Mouse (Mus musculus) MEL (cell line): ENCODE measurements around the gene Nox3.

Experiments used
- CTCF ChIP-seq, 3 experiments: IDR thresholded peaks in 2 of 3; conservative IDR thresholded peaks in 1 of 3; 2 replicates each; pipeline ENCODE4 v1.5.1; 2011 to 2012; ENCODE audit warnings: low read length in 3 of 3, low read depth in 2 of 3, mild to moderate bottlenecking in 2 of 3, improper control_type of control experiment in 1 of 3, inconsistent platforms in 1 of 3, mixed read lengths in 1 of 3, moderate library complexity in 1 of 3; ENCODE audit not compliant: control insufficient read depth in 1 of 3, insufficient read depth in 1 of 3, poor library complexity in 1 of 3, severe bottlenecking in 1 of 3
- ELF1 ChIP-seq: IDR thresholded peaks from 2 replicates; pipeline ENCODE4 v1.6.1; 2014; ENCODE audit warnings: low read depth, mild to moderate bottlenecking, inconsistent platforms, low read length, improper control_type of control experiment, moderate library complexity
- ETS1 ChIP-seq: IDR thresholded peaks from 2 replicates; pipeline ENCODE4 v1.6.1; 2012; ENCODE audit warnings: low read depth, mild to moderate bottlenecking, inconsistent platforms, low read length, improper control_type of control experiment, moderate library complexity
- GABPA ChIP-seq: IDR thresholded peaks from 2 replicates; pipeline ENCODE4 v1.6.1; 2012; ENCODE audit warnings: low read depth, mild to moderate bottlenecking, inconsistent platforms, low read length, improper control_type of control experiment, moderate library complexity
- HCFC1 ChIP-seq: IDR thresholded peaks from 2 replicates; pipeline ENCODE4 v1.6.1; 2012; ENCODE audit warnings: low read depth, mild to moderate bottlenecking, inconsistent platforms, low read length, improper control_type of control experiment, moderate library complexity
- POLR2A ChIP-seq, 2 experiments: IDR thresholded peaks; 2 replicates each; pipeline ENCODE4 v1.6.1; 2011 to 2012; ENCODE audit warnings: low read length in 2 of 2, mild to moderate bottlenecking in 2 of 2, control low read depth in 1 of 2, improper control_type of control experiment in 1 of 2, low read depth in 1 of 2, moderate library complexity in 1 of 2; ENCODE audit not compliant: control insufficient read depth in 1 of 2, insufficient read depth in 1 of 2, poor library complexity in 1 of 2
- POLR2AphosphoS2 ChIP-seq: IDR thresholded peaks from 2 replicates; pipeline ENCODE4 v1.6.1; 2011; ENCODE audit warnings: low read length, improper control_type of control experiment
- TAL1 ChIP-seq: IDR thresholded peaks from 2 replicates; pipeline ENCODE4 v1.6.1; 2012; ENCODE audit warnings: mild to moderate bottlenecking, inconsistent platforms, low read length, moderate library complexity, mixed read lengths
- USF1 ChIP-seq: IDR thresholded peaks from 2 replicates; pipeline ENCODE4 v1.6.1; 2014; ENCODE audit warnings: low read depth, mild to moderate bottlenecking, inconsistent platforms, low read length, improper control_type of control experiment, moderate library complexity
- USF2 ChIP-seq, 2 experiments: IDR thresholded peaks; 2 replicates each; pipeline ENCODE4 v1.6.1; 2011 to 2012; ENCODE audit warnings: improper control_type of control experiment in 2 of 2, low read length in 2 of 2, borderline replicate concordance in 1 of 2, inconsistent platforms in 1 of 2, low read depth in 1 of 2, mild to moderate bottlenecking in 1 of 2; ENCODE audit not compliant: insufficient read depth in 1 of 2
- ZC3H11A ChIP-seq: IDR thresholded peaks from 2 replicates; pipeline ENCODE4 v1.6.1; 2012; ENCODE audit warnings: low read depth, mild to moderate bottlenecking, inconsistent platforms, low read length, improper control_type of control experiment
- ZMIZ1 ChIP-seq: IDR thresholded peaks from 2 replicates; pipeline ENCODE4 v1.6.1; 2012; ENCODE audit warnings: low read depth, mild to moderate bottlenecking, inconsistent platforms, low read length, improper control_type of control experiment, moderate library complexity

- TF ChIP-seq ZMIZ1 (no peak), USF2 (IDR thresholded peaks at IDR 0.05; ENCODE audit: borderline replicate concordance in 1 of 2, insufficient read depth in 1 of 2, low read depth in 1 of 2, low read length in 2 of 2) (no peak), POLR2AphosphoS2 (no peak), ELF1 (no peak), CTCF (IDR thresholded peaks at IDR 0.05 in 2 of 3, conservative IDR thresholded peaks at IDR 0.05 in 1 of 3; ENCODE audit: control insufficient read depth in 1 of 3, insufficient read depth in 1 of 3, low read depth in 2 of 3, low read length in 3 of 3, poor library complexity in 1 of 3, severe bottlenecking in 1 of 3) (no peak), POLR2A (IDR thresholded peaks at IDR 0.05; ENCODE audit: control insufficient read depth in 1 of 2, insufficient read depth in 1 of 2, low read depth in 1 of 2, low read length in 2 of 2, poor library complexity in 1 of 2) (no peak), TAL1 (no peak), HCFC1 (no peak), USF1 (no peak), ZC3H11A (no peak), ETS1 (no peak), GABPA (no peak)
These were observed 98.9 kb downstream of the Nox3 start for GRCm38 (mm10) chr17:3597130-3597529.
